Mouse (Mus musculus) liver, embryonic 16.5 days (tissue): ENCODE measurements around the gene Eapp. TPM values are rescaled to one million over a fixed set of nuclear protein-coding genes. Genes with fewer than 3 reads are reported as not detected.

ENCODE experiments used
- ATAC-seq: fragments of 200-750 bp; cut with Nextera tagmentation; 2 replicates; pipeline ENCODE4 v1.8.0; 2017; ENCODE audit warnings: low read depth, mild to moderate bottlenecking, moderate number of reproducible peaks, moderate library complexity
- H3K27ac ChIP-seq: fragments of 300-500 bp; sonication (generic); 2 replicates; pipeline ENCODE4 v1.5.1; 2014; ENCODE audit warnings: mild to moderate bottlenecking, low read length
- H3K27me3 ChIP-seq: fragments of 300-500 bp; sonication (generic); 2 replicates; pipeline ENCODE4 v1.6.1; 2014; ENCODE audit warnings: low read depth, low read length, mixed read lengths; ENCODE audit not compliant: control insufficient read depth, insufficient read depth
- H3K36me3 ChIP-seq: fragments of 300-500 bp; sonication (generic); 2 replicates; pipeline ENCODE4 v1.6.1; 2014; ENCODE audit warnings: mild to moderate bottlenecking; ENCODE audit not compliant: control insufficient read depth, insufficient read depth
- H3K4me1 ChIP-seq: fragments of 300-500 bp; sonication (generic); 2 replicates; pipeline ENCODE4 v1.6.1; 2014; ENCODE audit warnings: low read depth, low read length, mixed read lengths; ENCODE audit not compliant: control insufficient read depth
- H3K4me2 ChIP-seq: fragments of 300-500 bp; sonication (generic); 2 replicates; pipeline ENCODE4 v1.6.1; 2014; ENCODE audit warnings: low read depth, low read length, mixed read lengths
- H3K4me3 ChIP-seq: fragments of 300-500 bp; sonication (generic); 2 replicates; pipeline ENCODE4 v1.5.1; 2014; ENCODE audit warnings: low read depth, mild to moderate bottlenecking, low read length
- H3K9ac ChIP-seq: fragments of 300-500 bp; sonication (generic); 2 replicates; pipeline ENCODE4 v1.6.1; 2014; ENCODE audit warnings: low read depth, low read length
- H3K9me3 ChIP-seq: fragments of 300-500 bp; sonication (generic); replicated peaks from 2 replicates; pipeline ENCODE4 v1.6.1; 2016; ENCODE audit warnings: low read length; ENCODE audit not compliant: control insufficient read depth
- WGBS: fragments of 180-500 bp; shearing (Covaris S2); extraction: QIAGEN DNeasy Blood & Tissue Kit; methylation state at CpG from one replicate; pipeline ENCODE4 v1.1.7; 2014; ENCODE audit not compliant: insufficient replicate concordance; 5-methylcytosine and 5-hydroxymethylcytosine counted together
- polyA plus RNA-seq: library from polyadenylated mRNA; unstranded; fragments of >200 nt; fragmentation: Nextera tagmentation; extraction: Ambion mirVana; gene quantifications from 2 replicates; pipeline ENCODE4 v1.2.1, GENCODE M21; 2015

Eapp gene
- polyA plus RNA-seq, 1 experiment from 2014 or later, result 36.9 TPM

DNA sequence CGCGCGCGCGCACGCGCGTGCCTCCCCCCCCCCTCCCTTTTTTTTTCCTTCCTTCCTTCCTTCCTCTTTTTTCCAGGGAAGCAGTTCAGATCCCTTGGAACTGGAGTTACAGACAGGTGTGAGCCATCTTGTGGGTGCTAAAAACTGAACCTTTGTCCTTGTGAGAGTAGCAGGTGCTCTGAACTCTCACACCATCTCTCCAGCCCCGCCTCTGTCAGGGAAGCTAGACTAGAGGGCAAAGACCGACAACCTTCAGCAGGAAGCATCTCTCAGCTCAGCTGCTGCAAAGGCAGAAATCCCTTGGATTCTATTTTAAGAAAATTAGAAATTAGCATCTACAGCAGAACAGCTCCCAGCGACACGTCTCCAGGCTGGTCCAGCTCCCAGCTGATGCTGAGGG, 43.4 kb downstream of the Eapp start:
- H3K4me2 ChIP-seq, result peak overlapping the region; percentile 4
- peaks cover 28% of the 10 kb centered on the region for H3K4me1 ChIP-seq
- 49% methylated on average over 12 of the region's 12 CpGs for WGBS
- no peaks in the 10 kb centered on the region for H3K36me3 ChIP-seq
- H3K9me3 ChIP-seq, result no peaks in the 10 kb centered on the region
- H3K27me3 ChIP-seq, result no peaks in the 10 kb centered on the region
- no peak for ATAC-seq
- no peak overlapping the region for H3K4me3 ChIP-seq
- H3K27ac ChIP-seq, result no peak overlapping the region
- H3K9ac ChIP-seq, result no peak overlapping the region

DNA sequence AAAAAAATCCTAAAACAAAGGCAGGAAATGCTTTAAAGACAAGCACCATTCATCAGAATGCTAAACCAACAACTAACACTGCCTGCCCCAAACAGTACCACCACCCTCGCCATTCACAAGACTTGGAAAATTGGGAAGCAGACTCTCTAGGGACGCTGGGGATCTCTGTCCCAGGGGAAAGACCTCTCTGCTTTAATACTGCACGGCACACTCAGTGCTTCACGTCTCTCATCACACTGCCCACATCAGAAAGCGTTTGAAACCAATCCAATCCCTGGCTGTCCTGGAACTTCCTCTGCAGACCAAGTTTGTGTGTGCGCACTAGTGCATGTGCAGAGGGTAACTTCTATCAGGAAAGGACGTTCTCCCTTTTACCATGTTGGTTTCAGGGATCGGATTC, 43.9 kb downstream of the Eapp start:
- Histone ChIP-seq H3K4me1 (peaks cover 26% of the 10 kb centered on the region), H3K27me3 (no peaks in the 10 kb centered on the region), H3K4me3 (no peak overlapping the region), H3K36me3 (no peaks in the 10 kb centered on the region), H3K9ac (no peak overlapping the region), H3K4me2 (0 out of 2 replicates have a peak overlapping the region, but pooled peaks have one; percentile 4), H3K9me3 (no peaks in the 10 kb centered on the region), H3K27ac (no peak overlapping the region)
- no peak for ATAC-seq
- 44% methylated on average over 8 of the region's 8 CpGs for WGBS

DNA sequence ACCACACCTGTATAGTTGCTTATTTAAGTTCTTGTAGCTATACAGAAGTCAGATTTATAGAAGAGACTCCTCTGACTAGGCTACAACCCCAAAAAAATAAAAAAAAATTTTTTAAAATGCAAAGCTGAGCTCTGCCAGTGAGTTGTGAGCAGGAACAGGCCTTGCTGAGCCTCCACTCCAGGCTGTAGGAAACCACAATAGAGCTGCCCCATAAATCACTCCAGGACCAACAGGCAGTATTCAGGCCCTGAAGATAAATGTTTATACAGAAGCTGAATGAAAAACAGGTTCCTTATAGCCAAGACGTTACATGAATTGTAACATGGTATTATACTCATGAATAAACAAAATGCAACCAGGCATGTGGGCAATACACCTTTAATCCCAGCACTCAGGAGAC, 44.5 kb downstream of the Eapp start:
- Histone ChIP-seq H3K27ac (no peak overlapping the region), H3K9me3 (no peaks in the 10 kb centered on the region)
- 76% methylated on average over 1 of the region's 1 CpGs for WGBS

DNA sequence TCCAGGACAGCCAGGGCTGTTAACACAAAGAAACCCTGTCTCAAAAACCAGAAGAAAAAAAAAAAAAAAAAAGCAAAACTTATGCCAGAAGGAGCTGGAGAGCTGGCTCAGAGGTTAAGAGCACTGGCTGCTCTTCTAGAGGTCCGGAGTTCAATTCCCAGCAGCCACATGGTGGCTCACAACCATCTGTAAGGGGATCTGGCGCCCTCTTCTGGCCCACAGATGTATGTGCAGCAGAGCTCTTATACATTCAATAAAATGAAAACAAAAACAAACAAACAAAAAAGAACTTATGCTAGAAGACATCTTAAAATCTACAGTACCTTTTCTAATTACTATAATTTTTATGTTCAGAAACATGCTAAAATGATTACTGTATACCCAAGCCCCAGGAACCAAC, 50.8 kb downstream of the Eapp start:
- H3K27me3 ChIP-seq, result no peaks in the 10 kb centered on the region
- H3K9me3 ChIP-seq, result no peaks in the 10 kb centered on the region
- ATAC-seq, result no peak
- H3K36me3 ChIP-seq, result no peaks in the 10 kb centered on the region
- 53% methylated on average over 2 of the region's 2 CpGs for WGBS
- H3K4me2 ChIP-seq, result no peak overlapping the region
- H3K4me3 ChIP-seq, result no peak overlapping the region
- H3K9ac ChIP-seq, result no peak overlapping the region
- H3K27ac ChIP-seq, result no peak overlapping the region
- no peaks in the 10 kb centered on the region; the same call in 1 of the 2 replicates for H3K4me1 ChIP-seq

More for the DNA sequence above, 44.5 kb downstream of the Eapp start:
- no peak overlapping the region for H3K4me2 ChIP-seq
- no peak for ATAC-seq
- no peak overlapping the region for H3K9ac ChIP-seq
- H3K4me1 ChIP-seq, result peaks cover 23% of the 10 kb centered on the region
- H3K4me3 ChIP-seq, result no peak overlapping the region
- no peaks in the 10 kb centered on the region for H3K36me3 ChIP-seq
- no peaks in the 10 kb centered on the region for H3K27me3 ChIP-seq

DNA sequence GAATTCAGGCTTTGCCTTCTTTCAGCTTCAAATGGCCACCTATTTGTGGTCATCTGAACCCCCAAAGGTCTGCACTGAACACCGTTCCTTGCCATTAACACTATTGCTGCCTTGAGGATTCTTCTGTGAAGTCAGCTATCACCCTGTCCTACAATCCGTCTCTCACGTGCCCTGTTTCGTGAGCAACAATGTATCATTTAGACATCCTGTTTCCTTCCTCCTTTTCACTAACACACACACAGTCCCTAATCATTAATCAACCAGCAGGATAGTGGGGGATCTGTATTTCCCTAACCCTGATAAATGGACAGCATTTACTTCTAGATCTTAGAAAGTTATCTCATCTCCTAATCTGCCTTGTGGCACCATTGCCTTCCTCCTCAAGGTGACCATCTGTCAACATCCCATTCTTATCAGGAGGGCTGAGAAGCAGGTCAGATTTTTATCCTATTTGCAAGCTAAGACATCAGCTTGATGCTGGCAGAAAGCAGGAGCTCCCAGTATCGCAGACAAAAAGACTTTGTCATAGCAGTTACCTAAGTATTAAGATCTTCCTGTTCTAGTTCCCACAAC, 52.3 kb downstream of the Eapp start:
- no peaks in the 10 kb centered on the region; the same call in 1 of the 2 replicates for H3K4me1 ChIP-seq
- no peak for ATAC-seq
- no peak overlapping the region for H3K9ac ChIP-seq
- no peak overlapping the region for H3K4me2 ChIP-seq
- H3K27ac ChIP-seq, result no peak overlapping the region
- no peaks in the 10 kb centered on the region for H3K36me3 ChIP-seq
- no peaks in the 10 kb centered on the region for H3K27me3 ChIP-seq
- no peak overlapping the region for H3K4me3 ChIP-seq
- no peaks in the 10 kb centered on the region for H3K9me3 ChIP-seq
- WGBS, result 21% methylated on average over 5 of the region's 5 CpGs

DNA sequence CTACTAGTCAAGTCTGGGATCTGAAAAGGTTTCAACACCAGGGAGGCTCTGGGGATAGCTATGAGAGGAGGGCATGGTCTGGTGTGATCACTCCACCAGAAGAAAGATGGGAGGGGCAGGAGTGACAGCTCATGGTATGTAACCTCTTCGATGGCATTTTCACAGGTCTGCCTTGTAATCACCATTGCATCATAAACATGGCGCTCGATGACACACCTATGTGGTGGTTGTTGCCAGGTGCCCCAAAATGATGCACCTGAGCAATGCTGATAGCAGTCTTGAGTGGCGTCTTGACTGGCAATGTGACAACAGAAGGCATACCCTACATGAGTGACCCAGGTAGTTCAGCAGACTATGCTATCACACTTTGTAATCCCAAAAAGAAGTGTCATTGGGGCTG, 54.3 kb downstream of the Eapp start:
- Histone ChIP-seq H3K27ac (no peak overlapping the region), H3K4me3 (no peak overlapping the region), H3K4me2 (no peak overlapping the region), H3K36me3 (no peaks in the 10 kb centered on the region), H3K4me1 (no peaks in the 10 kb centered on the region; the same call in 1 of the 2 replicates), H3K9ac (no peak overlapping the region), H3K27me3 (no peaks in the 10 kb centered on the region), H3K9me3 (no peaks in the 10 kb centered on the region)
- no peak for ATAC-seq
- WGBS, result 81% methylated on average over 4 of the region's 4 CpGs

DNA sequence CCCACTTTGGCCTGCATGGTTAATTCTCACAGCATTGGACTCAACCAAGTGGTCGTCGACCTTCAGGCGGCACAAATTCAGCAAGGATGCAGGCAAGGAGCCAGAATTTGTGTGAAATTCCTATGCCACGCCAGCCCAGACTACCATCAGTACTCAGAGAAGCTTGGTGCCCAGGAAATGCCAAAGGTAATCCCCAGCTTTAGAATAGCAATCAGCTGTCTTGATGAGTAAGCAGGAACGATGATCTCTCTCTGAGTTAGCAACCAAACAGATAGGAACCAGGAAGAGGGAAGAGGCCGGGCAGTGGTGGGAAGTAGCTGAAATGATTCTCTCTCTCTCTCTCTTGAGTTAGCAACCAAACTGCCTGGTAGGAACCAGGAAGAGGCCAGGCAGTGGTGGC, 55.4 kb downstream of the Eapp start:
- no peaks in the 10 kb centered on the region for H3K27me3 ChIP-seq
- H3K4me1 ChIP-seq, result no peaks in the 10 kb centered on the region; the same call in 1 of the 2 replicates
- H3K9me3 ChIP-seq, result no peaks in the 10 kb centered on the region
- H3K9ac ChIP-seq, result no peak overlapping the region
- WGBS, result 65% methylated on average over 6 of the region's 6 CpGs
- no peak overlapping the region for H3K4me3 ChIP-seq
- H3K27ac ChIP-seq, result no peak overlapping the region
- no peaks in the 10 kb centered on the region for H3K36me3 ChIP-seq
- no peak for ATAC-seq
- H3K4me2 ChIP-seq, result no peak overlapping the region

DNA sequence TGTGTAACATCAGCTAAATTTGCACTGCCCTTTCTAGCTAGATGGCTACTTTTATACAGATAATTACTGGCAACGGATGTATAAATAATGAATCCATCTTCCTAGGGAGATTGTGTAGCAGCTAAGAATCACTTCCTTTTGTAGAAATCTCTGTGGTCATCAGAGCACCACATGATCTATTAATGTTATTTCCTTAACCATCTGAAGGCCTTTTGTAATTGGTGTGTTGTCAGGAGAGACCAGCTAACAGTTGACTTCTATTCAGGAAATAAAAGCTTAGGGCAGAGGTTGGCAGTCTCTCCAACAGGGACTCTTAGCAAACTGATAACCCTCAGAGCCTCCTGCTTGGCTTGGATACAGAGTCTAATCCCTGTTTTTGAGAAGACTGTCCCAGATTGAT, 58.7 kb downstream of the Eapp start:
- no peak overlapping the region for H3K9ac ChIP-seq
- H3K4me2 ChIP-seq, result no peak overlapping the region
- no peak overlapping the region for H3K27ac ChIP-seq
- no peaks in the 10 kb centered on the region for H3K9me3 ChIP-seq
- no peak for ATAC-seq
- WGBS, result 40% methylated on average over 1 of the region's 1 CpGs
- H3K27me3 ChIP-seq, result no peaks in the 10 kb centered on the region
- H3K36me3 ChIP-seq, result no peaks in the 10 kb centered on the region
- H3K4me3 ChIP-seq, result no peak overlapping the region
- H3K4me1 ChIP-seq, result no peaks in the 10 kb centered on the region

DNA sequence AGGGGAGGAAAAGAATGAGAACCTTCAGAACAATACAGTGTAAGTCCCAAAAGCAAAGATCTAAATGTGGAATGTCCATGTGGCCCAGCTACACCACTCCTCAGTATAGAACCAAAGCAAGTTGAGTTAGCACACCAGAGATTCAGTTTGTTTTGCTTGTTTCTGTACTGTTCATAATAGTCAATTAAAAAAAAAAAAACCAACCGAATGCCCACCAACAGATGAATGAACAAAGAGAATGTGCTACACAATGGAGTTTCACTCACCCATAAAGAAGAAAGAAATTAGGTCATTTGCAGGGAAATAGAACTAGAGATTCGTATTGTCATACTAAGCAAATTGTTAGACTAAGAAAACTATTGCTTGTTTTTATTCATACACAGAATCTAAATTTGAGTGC, 63.6 kb downstream of the Eapp start:
- H3K4me1 ChIP-seq, result no peaks in the 10 kb centered on the region
- H3K9me3 ChIP-seq, result no peaks in the 10 kb centered on the region
- no peak overlapping the region for H3K4me3 ChIP-seq
- no peaks in the 10 kb centered on the region for H3K36me3 ChIP-seq
- H3K9ac ChIP-seq, result no peak overlapping the region
- H3K27me3 ChIP-seq, result no peaks in the 10 kb centered on the region
- WGBS, result 65% methylated on average over 2 of the region's 2 CpGs
- no peak overlapping the region for H3K4me2 ChIP-seq
- no peak overlapping the region for H3K27ac ChIP-seq
- no peak for ATAC-seq
